Mouse (Mus musculus): ENCODE results near the gene Mgst3. TPM values are rescaled to one million over a fixed set of nuclear protein-coding genes. Genes with fewer than 3 reads are reported as not detected.

Mgst3 gene
- 100 to 1,000 TPM; 127 to 180 (median 152) TPM for total RNA-seq (2022)

- DNase-seq (ENCODE audit: low spot score in 2 of 2) = peak; percentile 87 to 91
Measured at GRCm38 (mm10) chr1:167393683-167394492, at the start of gene Mgst3. Mgst3 (minus strand) TSS chr1:167393841.

DNA sequence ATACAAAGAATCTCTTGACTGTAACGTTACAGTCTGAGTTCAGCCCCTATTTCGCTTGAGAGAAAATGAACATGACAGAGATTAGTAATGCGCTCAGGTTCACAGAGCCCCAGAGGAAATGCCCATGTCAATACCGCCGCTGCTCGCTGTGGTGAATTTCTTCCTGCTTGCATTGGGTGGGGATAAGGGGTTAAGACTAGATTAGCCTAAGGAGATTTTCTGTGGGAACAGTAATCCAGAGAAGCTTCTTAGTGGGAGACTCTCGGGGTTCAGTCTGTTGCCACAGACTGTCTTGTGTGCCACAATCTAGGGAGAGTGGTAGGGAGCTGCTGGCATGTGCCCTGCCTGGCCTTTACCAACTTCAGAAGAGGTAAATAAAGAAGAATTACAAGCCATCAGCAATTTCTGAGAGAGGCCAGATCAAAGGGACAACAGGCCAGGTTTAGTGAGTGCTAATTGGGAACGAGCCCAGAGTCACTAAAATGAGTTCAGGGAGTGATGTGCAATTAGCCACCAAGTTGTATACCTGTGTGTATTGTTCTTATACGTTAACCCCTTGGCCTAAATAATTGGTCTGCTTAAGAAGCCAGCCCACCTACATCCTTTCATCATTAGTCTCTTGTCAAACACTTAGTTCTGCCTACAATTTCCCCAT lies 44.7 kb upstream of the Mgst3 start:
- no peak for DNase-seq (ENCODE audit: low spot score in 2 of 2)

- no peak for DNase-seq (ENCODE audit: low spot score in 2 of 2)
Measured at GRCm38 (mm10) chr1:167437091-167437490, 43.5 kb upstream of the Mgst3 start.

GRCm38 (mm10) chr1:167436186-167436975 lies 42.7 kb upstream of the Mgst3 start:
- no peak for DNase-seq (ENCODE audit: low spot score in 2 of 2)

GRCm38 (mm10) chr1:167434931-167435330 lies 41.3 kb upstream of the Mgst3 start:
- DNase-seq (ENCODE audit: low spot score in 2 of 2) = no peak

DNA sequence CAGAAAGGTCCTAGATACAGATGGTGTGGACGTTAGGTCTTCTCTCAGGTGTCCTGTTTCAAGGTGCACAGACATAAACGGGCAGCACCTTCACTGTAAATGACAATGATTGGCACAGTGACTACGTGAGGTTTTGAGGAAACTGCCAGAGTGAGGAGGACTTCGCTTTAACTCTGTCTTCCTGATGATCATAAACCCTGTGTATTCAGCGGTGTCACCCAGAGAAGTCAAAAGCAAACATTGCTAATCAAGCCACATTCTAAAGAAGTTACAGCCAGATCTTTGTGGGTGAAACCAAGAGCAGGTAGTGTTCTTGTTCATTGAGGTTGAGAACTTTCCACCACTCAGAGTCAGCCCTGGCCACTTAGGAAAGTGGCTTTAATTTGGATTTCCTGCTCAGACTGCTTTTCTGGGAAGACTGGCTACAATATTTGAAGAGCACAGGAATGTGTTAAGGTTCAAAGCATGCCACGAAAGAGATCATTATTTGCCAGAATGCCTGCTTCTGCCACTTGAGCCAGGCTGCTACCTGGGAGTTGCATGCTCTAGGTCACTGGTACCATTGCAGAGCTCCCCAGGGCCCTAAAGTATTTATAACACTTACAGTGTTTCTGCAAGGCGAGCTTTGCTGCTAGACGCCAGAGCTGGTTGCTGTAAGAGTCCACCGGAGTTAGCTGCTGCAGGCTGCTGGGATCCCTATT lies 37.5 kb upstream of the Mgst3 start:
- DNase-seq (ENCODE audit: low spot score in 2 of 2) = no peak

DNA sequence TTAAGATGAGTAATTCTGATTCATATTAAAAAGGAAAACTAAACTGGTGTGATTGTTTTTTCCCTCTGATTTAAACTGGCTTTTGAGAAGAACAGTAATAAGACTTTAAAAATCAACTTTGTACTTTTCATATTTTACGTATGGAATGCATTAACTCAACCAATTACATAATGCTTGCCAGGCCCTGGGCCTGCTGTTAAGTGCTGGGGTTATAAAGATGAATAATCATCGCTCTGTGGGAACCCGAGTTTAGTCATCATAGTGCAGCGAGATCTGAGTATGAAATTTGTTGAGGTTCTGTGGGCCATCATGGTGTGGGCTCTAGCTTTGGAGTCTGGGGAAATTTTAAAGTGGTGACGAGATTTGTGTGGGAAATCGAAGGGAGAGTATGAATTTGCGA lies 33.0 kb upstream of the Mgst3 start:
- DNase-seq (ENCODE audit: low spot score in 2 of 2) = no peak

DNA sequence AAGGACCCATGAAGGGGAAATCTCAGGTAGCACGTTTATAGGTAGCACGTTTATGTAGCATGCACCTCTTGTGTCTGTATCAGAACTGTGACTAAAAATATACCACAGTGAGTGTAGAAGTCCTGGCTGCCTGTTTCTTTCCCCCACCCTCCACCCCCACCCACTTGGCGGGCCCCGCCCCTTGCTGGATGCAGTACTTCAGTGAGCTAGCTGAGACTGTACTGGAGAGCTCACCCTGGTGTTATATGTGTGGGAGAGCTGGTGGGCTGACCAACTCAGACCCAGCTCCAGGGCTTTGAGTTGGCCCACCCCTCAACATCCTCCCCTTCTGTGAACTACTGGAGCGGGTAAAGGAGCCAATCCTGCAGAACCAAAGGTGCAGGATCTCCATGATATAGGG lies 31.9 kb upstream of the Mgst3 start:
- no peak for DNase-seq (ENCODE audit: low spot score in 2 of 2)

GRCm38 (mm10) chr1:167422501-167423240 lies 29.0 kb upstream of the Mgst3 start:
- DNase-seq (ENCODE audit: low spot score in 2 of 2) = peak; percentile 26 to 45

DNA sequence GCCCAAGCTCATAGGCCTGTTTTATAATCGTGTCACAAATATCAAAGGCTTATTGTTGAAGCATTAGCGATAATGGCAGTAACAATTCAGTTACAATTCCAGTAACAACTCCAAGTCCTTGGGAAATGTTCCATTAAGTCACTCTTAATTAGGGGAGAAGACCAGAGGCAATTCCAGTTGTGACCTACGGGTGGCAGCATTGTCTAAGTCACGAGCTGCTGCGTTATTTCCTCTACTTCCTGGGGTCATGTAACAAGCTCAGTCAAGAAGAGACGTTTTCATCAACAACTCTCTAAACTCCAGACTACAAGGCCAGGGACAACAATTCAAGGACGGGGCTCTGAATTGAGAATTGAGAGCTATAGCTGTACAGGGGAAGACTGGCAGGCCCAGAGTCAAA lies 21.2 kb upstream of the Mgst3 start:
- peak; percentile 54 to 61 for DNase-seq (ENCODE audit: low spot score in 2 of 2)

- no peak for DNase-seq (ENCODE audit: low spot score in 2 of 2)
Measured at GRCm38 (mm10) chr1:167411991-167412715, 18.5 kb upstream of the Mgst3 start.

- DNase-seq (ENCODE audit: low spot score in 2 of 2) = no peak
Measured at GRCm38 (mm10) chr1:167409601-167410000, 16.0 kb upstream of the Mgst3 start.

- DNase-seq (ENCODE audit: low spot score in 2 of 2) = no peak
Measured at GRCm38 (mm10) chr1:167405237-167405636, 11.6 kb upstream of the Mgst3 start.

GRCm38 (mm10) chr1:167393281-167393680 lies 360 bp downstream of the Mgst3 start:
- no peak for DNase-seq (ENCODE audit: low spot score in 2 of 2)

- no peak for DNase-seq (ENCODE audit: low spot score in 2 of 2)
Measured at GRCm38 (mm10) chr1:167392687-167393086, 954 bp downstream of the Mgst3 start.

- no peak for DNase-seq (ENCODE audit: low spot score in 2 of 2)
Measured at GRCm38 (mm10) chr1:167392031-167392640, 1.5 kb downstream of the Mgst3 start.

DNA sequence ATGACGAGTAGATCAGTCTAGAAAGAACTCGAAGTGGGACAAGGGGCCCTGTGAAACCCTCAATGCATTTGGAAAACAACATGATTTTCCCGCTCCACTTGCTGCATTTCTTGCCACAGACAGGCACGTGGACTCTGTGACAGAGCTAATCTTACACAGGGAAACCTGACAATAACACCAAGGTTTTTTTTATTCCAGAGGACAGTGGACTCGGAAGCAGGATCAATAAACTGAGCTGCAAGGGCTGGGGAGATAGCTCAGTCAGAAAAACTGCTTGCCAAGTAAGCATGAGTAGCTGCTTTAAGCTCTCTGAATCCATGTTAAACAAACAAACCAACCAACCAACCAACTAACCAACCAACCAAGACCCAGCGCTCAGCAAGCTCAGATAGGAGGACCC lies 2.4 kb downstream of the Mgst3 start:
- DNase-seq (ENCODE audit: low spot score in 2 of 2) = no peak

DNA sequence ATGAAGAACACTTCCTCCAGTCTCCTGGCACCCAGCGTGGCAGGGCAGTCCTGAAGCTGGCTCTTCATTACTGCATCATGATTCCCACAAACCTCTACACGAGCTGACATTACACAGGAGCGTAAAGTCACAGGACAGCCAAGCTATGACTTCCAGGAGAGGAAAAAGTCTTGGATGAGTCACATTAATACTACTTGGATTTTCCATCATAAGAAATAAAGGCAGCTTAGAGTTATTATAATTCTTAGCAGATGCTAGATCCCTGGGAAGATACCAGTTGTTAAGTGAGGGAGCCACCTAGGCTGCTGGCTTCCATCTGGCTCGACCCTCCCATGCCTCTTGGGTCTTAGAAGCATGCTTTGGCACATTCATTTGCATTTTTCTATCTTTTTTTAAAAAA lies 3.3 kb downstream of the Mgst3 start:
- DNase-seq (ENCODE audit: low spot score in 2 of 2) = no peak

DNA sequence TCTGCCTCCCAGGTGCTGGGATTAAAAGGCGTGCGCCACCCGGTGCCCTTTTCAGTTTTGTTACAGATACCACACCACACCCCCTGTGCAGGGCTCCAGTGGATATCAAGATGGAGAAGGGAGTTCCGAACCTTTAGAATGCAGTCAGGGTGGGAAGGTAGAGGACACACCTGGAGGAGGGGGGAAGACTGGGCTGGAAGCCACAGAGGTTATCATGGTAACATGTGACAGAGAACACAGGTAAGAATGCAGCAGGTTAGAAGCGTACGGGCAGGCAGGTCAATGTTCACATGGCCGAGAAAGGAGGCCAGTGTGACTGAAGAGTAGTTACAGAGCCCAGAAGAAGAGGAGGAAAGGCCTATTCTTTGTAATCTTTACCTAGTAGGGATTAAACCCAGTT lies 4.1 kb downstream of the Mgst3 start:
- no peak for DNase-seq (ENCODE audit: low spot score in 2 of 2)

DNA sequence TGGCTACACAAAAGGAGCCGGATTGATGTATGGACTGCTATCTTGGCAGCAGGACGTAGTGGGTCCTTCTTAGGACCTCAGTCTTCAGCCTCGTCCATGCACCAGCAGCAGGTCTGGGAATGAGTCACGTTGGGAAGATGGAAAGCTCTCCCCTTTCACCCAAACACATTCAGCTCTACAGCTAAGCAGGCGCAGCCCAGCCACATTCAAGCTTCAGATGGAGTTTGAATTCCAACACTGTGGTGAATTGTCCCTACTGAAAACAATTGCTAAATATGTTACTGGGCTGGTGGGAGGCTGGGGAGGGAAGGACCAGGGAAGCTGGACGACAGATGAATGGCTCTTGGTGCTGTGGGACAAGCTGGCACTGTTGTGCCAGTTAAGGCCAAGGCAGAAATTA lies 5.1 kb downstream of the Mgst3 start:
- DNase-seq (ENCODE audit: low spot score in 2 of 2) = no peak
